Mouse (Mus musculus) bone marrow, adult 2 months (tissue): Measurements from ENCODE around the gene Slc26a8.

Experiments used
- CTCF ChIP-seq: fragments of 200-500 bp; IDR thresholded peaks from 2 replicates; pipeline ENCODE4 v1.5.1; 2011; ENCODE audit warnings: low read length, control low read depth; ENCODE audit not compliant: control insufficient read depth, insufficient read depth
- POLR2A ChIP-seq: fragments of 200-500 bp; IDR thresholded peaks from 2 replicates; pipeline ENCODE4 v1.6.1; 2011; ENCODE audit warnings: low read depth, mild to moderate bottlenecking, control low read depth, low read length, borderline replicate concordance; ENCODE audit not compliant: control insufficient read depth

- TF ChIP-seq CTCF, result no peak
- TF ChIP-seq POLR2A, result no peak
These were observed 4.0 kb upstream of the Slc26a8 start for GRCm38 (mm10) chr17:28694078-28694477.
